Mouse (Mus musculus) olfactory bulb, adult 2 months (tissue): Measurements from ENCODE around the gene Slc7a15.

Source experiments
- CTCF ChIP-seq: fragments of 200-500 bp; IDR thresholded peaks from 2 replicates; pipeline ENCODE4 v1.5.1; 2012; ENCODE audit warnings: low read depth, mild to moderate bottlenecking, low read length, moderate library complexity; ENCODE audit not compliant: insufficient read depth
- POLR2A ChIP-seq: fragments of 200-500 bp; IDR thresholded peaks from 2 replicates; pipeline ENCODE4 v1.6.1; 2012; ENCODE audit warnings: mild to moderate bottlenecking, low read depth, low read length, moderate library complexity; ENCODE audit not compliant: insufficient read depth

- no peak for TF ChIP-seq POLR2A
- TF ChIP-seq CTCF: no peak
Measured at GRCm38 (mm10) chr12:8618271-8618670, 19.4 kb upstream of the Slc7a15 start.
